Mouse (Mus musculus) neutrophil, adult 83 days (primary cell): ENCODE data around the gene Hecw1. TPM values are rescaled to one million over a fixed set of nuclear protein-coding genes. Genes with fewer than 3 reads are reported as not detected.

Experiments used
- total RNA-seq, 2 experiments: library from RNA; stranded (reverse); gene quantifications; one replicate each; pipeline ENCODE4 v1.2.4; 2023

The Hecw1 gene
- not detected for total RNA-seq

DNA sequence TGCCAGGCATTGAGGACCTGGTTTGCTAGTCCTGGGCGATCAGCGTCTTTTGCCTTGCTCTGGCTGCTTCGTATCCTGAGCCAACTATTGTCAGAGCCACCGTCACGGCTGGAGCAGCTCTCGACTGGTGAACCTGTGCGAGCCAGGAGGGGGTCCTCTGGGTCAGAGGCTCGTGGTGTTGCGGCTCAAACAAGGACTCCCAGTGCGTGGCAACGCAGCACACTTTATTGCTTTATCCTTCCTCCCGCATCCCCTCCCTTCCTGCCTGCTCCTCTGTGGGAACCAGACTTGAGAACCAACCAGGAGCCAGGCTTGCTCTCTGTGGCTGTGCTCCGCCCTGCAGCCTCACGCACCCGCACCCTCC, at the start of gene Hecw1:
Gene Hecw1, minus strand, starts transcription at position 323 of the 364 bp plus-strand sequence.

Other genes starting within 250 kb of the Hecw1 start
- 10 to 100 TPM; 13.9 to 16.3 TPM for gene Mrpl32, start 89.9 kb upstream of the Hecw1 start, total RNA-seq
- 10 to 100 TPM; 50.8 to 53.7 TPM for gene Psma2, start 90.0 kb upstream of the Hecw1 start, total RNA-seq
- gene AW209491, start 106.9 kb upstream of the Hecw1 start, total RNA-seq, result 1 to 10 TPM; 4.2 to 5.1 TPM